Mouse (Mus musculus): ENCODE measurements around the gene Rasd2.
A peak's percentile ranks its signal among the peaks of the same experiment; 100 is the strongest.

Rasd2 gene

GRCm38 (mm10) chr8:75213686-75214085, at the start of gene Rasd2:
Gene Rasd2, plus strand, starts transcription at chr8:75213944.
- DNase-seq (ENCODE audit: low spot score in 2 of 2), result no peak

GRCm38 (mm10) chr8:75169363-75169762, 44.4 kb upstream of the Rasd2 start:
- DNase-seq (ENCODE audit: low spot score in 2 of 2), result peak; percentile 25 to 75

- no peak for DNase-seq (ENCODE audit: low spot score in 2 of 2)
Measured at GRCm38 (mm10) chr8:75172009-75172685, 41.6 kb upstream of the Rasd2 start.

- no peak for DNase-seq (ENCODE audit: low spot score in 2 of 2)
Measured at GRCm38 (mm10) chr8:75193022-75193421, 20.7 kb upstream of the Rasd2 start.

- no peak for DNase-seq (ENCODE audit: low spot score in 2 of 2)
Measured at GRCm38 (mm10) chr8:75194473-75195071, 19.2 kb upstream of the Rasd2 start.

- DNase-seq (ENCODE audit: low spot score in 2 of 2), result no peak
Measured at GRCm38 (mm10) chr8:75197170-75197569, 16.6 kb upstream of the Rasd2 start.

- no peak for DNase-seq (ENCODE audit: low spot score in 2 of 2)
Measured at GRCm38 (mm10) chr8:75197862-75198261, 15.9 kb upstream of the Rasd2 start.

- DNase-seq (ENCODE audit: low spot score in 2 of 2), result no peak
Measured at GRCm38 (mm10) chr8:75198300-75198699, 15.4 kb upstream of the Rasd2 start.

- DNase-seq (ENCODE audit: low spot score in 2 of 2), result no peak
Measured at GRCm38 (mm10) chr8:75198988-75199765, 14.6 kb upstream of the Rasd2 start.

- no peak for DNase-seq (ENCODE audit: low spot score in 2 of 2)
Measured at GRCm38 (mm10) chr8:75199914-75200313, 13.8 kb upstream of the Rasd2 start.

GRCm38 (mm10) chr8:75202041-75202656, 11.6 kb upstream of the Rasd2 start:
- DNase-seq (ENCODE audit: low spot score in 2 of 2), result no peak

GRCm38 (mm10) chr8:75202913-75203312, 10.8 kb upstream of the Rasd2 start:
- DNase-seq (ENCODE audit: low spot score in 2 of 2), result no peak

- DNase-seq (ENCODE audit: low spot score in 2 of 2), result no peak
Measured at GRCm38 (mm10) chr8:75203420-75203819, 10.3 kb upstream of the Rasd2 start.

GRCm38 (mm10) chr8:75204190-75204868, 9.4 kb upstream of the Rasd2 start:
- no peak for DNase-seq (ENCODE audit: low spot score in 2 of 2)

GRCm38 (mm10) chr8:75211461-75211860, 2.3 kb upstream of the Rasd2 start:
- peak in 1 of 2 experiments; percentile 67 for DNase-seq (ENCODE audit: low spot score in 2 of 2)

- DNase-seq (ENCODE audit: low spot score in 2 of 2), result peak; percentile 76 to 85
Measured at GRCm38 (mm10) chr8:75212631-75213306, 975 bp upstream of the Rasd2 start.

GRCm38 (mm10) chr8:75213307-75213651, 465 bp upstream of the Rasd2 start:
- DNase-seq (ENCODE audit: low spot score in 2 of 2), result no peak

- peak in 1 of 2 experiments; percentile 73 for DNase-seq (ENCODE audit: low spot score in 2 of 2)
Measured at GRCm38 (mm10) chr8:75215046-75215445, 1.3 kb downstream of the Rasd2 start.

GRCm38 (mm10) chr8:75215931-75216330, 2.2 kb downstream of the Rasd2 start:
- no peak for DNase-seq (ENCODE audit: low spot score in 2 of 2)

GRCm38 (mm10) chr8:75216886-75217285, 3.1 kb downstream of the Rasd2 start:
- DNase-seq (ENCODE audit: low spot score in 2 of 2), result no peak

- DNase-seq (ENCODE audit: low spot score in 2 of 2), result peak; percentile 47 to 65
Measured at GRCm38 (mm10) chr8:75217969-75218368, 4.2 kb downstream of the Rasd2 start.

Data from cerebellum, postnatal 4 days (tissue).